Mouse (Mus musculus) monocyte, adult 2 months (primary cell): ENCODE data around the gene Fmo2.

Source experiments
- DNase-seq, 2 experiments: peaks; one replicate each; pipeline ENCODE4 v3.0.0; 2022; ENCODE audit warnings: low spot score in 2 of 2, low read depth in 1 of 2

Fmo2 gene

GRCm38 (mm10) chr1:162853812-162854482 is 44.6 kb downstream of the Fmo2 start:
- no peak for DNase-seq

GRCm38 (mm10) chr1:162847554-162847953 is 51.0 kb downstream of the Fmo2 start:
- no peak for DNase-seq

GRCm38 (mm10) chr1:162840211-162840610 is 58.3 kb downstream of the Fmo2 start:
- no peak for DNase-seq

- no peak for DNase-seq
These were observed 59.5 kb downstream of the Fmo2 start for GRCm38 (mm10) chr1:162838976-162839375.

GRCm38 (mm10) chr1:162834342-162834741 is 64.2 kb downstream of the Fmo2 start:
- DNase-seq = no peak

GRCm38 (mm10) chr1:162832574-162832953 is 66.0 kb downstream of the Fmo2 start:
- DNase-seq = no peak

GRCm38 (mm10) chr1:162831838-162832573 is 66.5 kb downstream of the Fmo2 start:
- no peak for DNase-seq
